Mouse (Mus musculus) myocyte (in vitro differentiated cells): ENCODE measurements around the gene D630045J12Rik. TPM values are rescaled to one million over a fixed set of nuclear protein-coding genes. Genes with fewer than 3 reads are reported as not detected.

Source experiments
- H3K27me3 ChIP-seq: one replicate; pipeline ENCODE4 v1.6.1; 2011; ENCODE audit not compliant: control insufficient read depth, insufficient read depth, insufficient read length
- H3K36me3 ChIP-seq: one replicate; pipeline ENCODE4 v1.6.1; 2011; ENCODE audit not compliant: control insufficient read depth, insufficient read depth
- H3K4me2 ChIP-seq: one replicate; pipeline ENCODE4 v1.6.1; 2011; ENCODE audit warnings: low read depth, control low read depth
- H3K4me3 ChIP-seq: one replicate; pipeline ENCODE4 v1.5.1; 2011; ENCODE audit warnings: mild to moderate bottlenecking, control low read depth, moderate library complexity
- H3K79me2 ChIP-seq: one replicate; pipeline ENCODE4 v1.6.1; 2011; ENCODE audit not compliant: control insufficient read depth, insufficient read depth
- H3ac ChIP-seq: one replicate; pipeline ENCODE4 v1.6.1; 2011; ENCODE audit not compliant: control insufficient read depth, insufficient read length
- CEBPB ChIP-seq: IDR thresholded peaks from 2 replicates; pipeline ENCODE4 v1.6.1; 2011; ENCODE audit warnings: mild to moderate bottlenecking, moderate library complexity; ENCODE audit not compliant: poor library complexity, insufficient read depth, severe bottlenecking
- E2F4 ChIP-seq: IDR thresholded peaks from one replicate; pipeline ENCODE4 v1.6.1; 2011; ENCODE audit warnings: mild to moderate bottlenecking, control low read depth, moderate library complexity; ENCODE audit not compliant: insufficient read depth
- MAX ChIP-seq: IDR thresholded peaks from one replicate; pipeline ENCODE4 v1.6.1; 2011; ENCODE audit warnings: low read depth, mild to moderate bottlenecking, control low read depth
- MYOD1 ChIP-seq, 3 experiments: IDR thresholded peaks; one replicate each; pipeline ENCODE4 v1.6.1; 2011; ENCODE audit warnings: control low read depth in 2 of 3, low read depth in 2 of 3, mild to moderate bottlenecking in 2 of 3, moderate library complexity in 1 of 3; ENCODE audit not compliant: insufficient read length in 2 of 3, control insufficient read depth in 1 of 3
- MYOG ChIP-seq, 3 experiments: IDR thresholded peaks; one replicate each; pipeline ENCODE4 v1.6.1; 2011; ENCODE audit warnings: control low read depth in 2 of 3, low read depth in 2 of 3, mild to moderate bottlenecking in 2 of 3; ENCODE audit not compliant: insufficient read length in 2 of 3, control insufficient read depth in 1 of 3, insufficient read depth in 1 of 3
- POLR2A ChIP-seq: IDR thresholded peaks from one replicate; pipeline ENCODE4 v1.6.1; 2011; ENCODE audit warnings: low read depth, mild to moderate bottlenecking, control low read depth, moderate library complexity; ENCODE audit not compliant: insufficient read length
- POLR2AphosphoS2 ChIP-seq: IDR thresholded peaks from one replicate; pipeline ENCODE4 v1.6.1; 2011; ENCODE audit warnings: low read depth, control low read depth; ENCODE audit not compliant: insufficient read length
- REST ChIP-seq: IDR thresholded peaks from one replicate; pipeline ENCODE4 v1.6.1; 2011; ENCODE audit warnings: mild to moderate bottlenecking, control low read depth, moderate library complexity; ENCODE audit not compliant: insufficient read depth, insufficient read length
- SRF ChIP-seq: IDR thresholded peaks from one replicate; pipeline ENCODE4 v1.6.1; 2011; ENCODE audit warnings: low read depth; ENCODE audit not compliant: control insufficient read depth, insufficient read length
- TCF12 ChIP-seq: IDR thresholded peaks from one replicate; pipeline ENCODE4 v1.6.1; 2011; ENCODE audit warnings: mild to moderate bottlenecking, control low read depth; ENCODE audit not compliant: poor library complexity, insufficient read depth, severe bottlenecking
- TCF3 ChIP-seq: IDR thresholded peaks from one replicate; pipeline ENCODE4 v1.6.1; 2011; ENCODE audit warnings: low read depth, control low read depth; ENCODE audit not compliant: insufficient read length
- USF1 ChIP-seq: IDR thresholded peaks from one replicate; pipeline ENCODE4 v1.6.1; 2011; ENCODE audit warnings: low read depth, mild to moderate bottlenecking, control low read depth, moderate library complexity
- polyA plus RNA-seq: library from polyadenylated mRNA; unstranded; fragments of >200 nt; fragmentation: generic; extraction: Trizol; gene quantifications from one replicate; pipeline ENCODE4 v1.2.1, GENCODE M21; 2012; ENCODE audit warnings: missing spikeins

The D630045J12Rik gene
- polyA plus RNA-seq, 1 experiment, result 0.77 TPM

DNA sequence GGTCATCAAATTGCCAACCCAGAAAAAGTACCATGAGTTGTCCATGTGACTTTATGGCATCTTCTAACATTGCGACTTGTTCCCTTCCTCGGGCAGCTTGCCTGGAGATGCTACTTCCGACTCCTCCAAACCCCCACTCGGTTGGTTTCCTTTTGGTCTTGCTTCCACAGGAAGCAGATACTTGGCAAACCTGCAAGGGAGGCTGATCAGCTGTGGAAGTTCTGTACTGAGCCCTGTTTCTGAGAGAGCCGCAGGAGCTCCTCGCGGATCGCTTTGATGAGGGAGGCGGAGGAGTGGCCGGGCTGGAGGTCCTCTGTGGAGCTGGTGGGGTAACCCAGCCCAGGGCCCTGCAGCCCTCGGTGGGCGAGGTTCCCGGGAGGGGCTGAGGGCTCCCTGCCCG, 125.7 kb downstream of the D630045J12Rik start:
- no peaks in the 10 kb centered on the region for H3K36me3 ChIP-seq
- H3K4me3 ChIP-seq, result no peak overlapping the region

DNA sequence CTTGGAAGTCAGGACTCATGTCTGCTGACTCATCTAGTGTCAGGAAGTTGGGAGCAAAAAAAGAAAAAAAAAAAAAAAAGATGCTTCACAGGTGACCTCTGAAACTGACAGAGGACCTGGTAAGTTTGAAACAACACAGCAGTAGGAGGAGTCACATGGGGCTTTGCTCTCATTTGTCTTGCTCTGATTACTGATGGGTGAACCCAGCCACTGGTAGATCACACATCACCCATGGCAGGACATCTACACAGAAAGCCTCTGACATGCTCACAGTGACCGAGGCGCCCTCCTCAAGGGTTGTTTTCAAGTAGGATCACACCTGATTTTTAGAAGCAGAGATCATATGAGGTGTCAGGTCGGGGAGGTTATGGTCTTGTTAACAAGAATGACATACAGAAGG, 128.3 kb downstream of the D630045J12Rik start:
- H3K4me2 ChIP-seq, result no peak overlapping the region
- H3K27me3 ChIP-seq, result no peaks in the 10 kb centered on the region
- H3ac ChIP-seq, result no peak overlapping the region
- no peaks in the 10 kb centered on the region for H3K79me2 ChIP-seq
- H3K4me3 ChIP-seq, result no peak overlapping the region
- no peak for TF ChIP-seq TCF3
- TF ChIP-seq USF1, result no peak
- TF ChIP-seq CEBPB, result no peak
- no peak for TF ChIP-seq E2F4
- no peak for TF ChIP-seq REST
- no peak for TF ChIP-seq MYOD1 (IDR thresholded peaks at IDR 0.05; ENCODE audit: control insufficient read depth in 1 of 3, insufficient read length in 2 of 3, low read depth in 2 of 3)
- TF ChIP-seq POLR2AphosphoS2, result no peak
- H3K36me3 ChIP-seq, result no peaks in the 10 kb centered on the region

More for the DNA sequence above, 125.7 kb downstream of the D630045J12Rik start:
- no peak for TF ChIP-seq SRF
- TF ChIP-seq E2F4, result no peak
- TF ChIP-seq USF1, result no peak
- no peak for TF ChIP-seq REST
- H3ac ChIP-seq, result no peak overlapping the region
- H3K79me2 ChIP-seq, result no peaks in the 10 kb centered on the region
- no peak overlapping the region for H3K4me2 ChIP-seq
- no peaks in the 10 kb centered on the region for H3K27me3 ChIP-seq

DNA sequence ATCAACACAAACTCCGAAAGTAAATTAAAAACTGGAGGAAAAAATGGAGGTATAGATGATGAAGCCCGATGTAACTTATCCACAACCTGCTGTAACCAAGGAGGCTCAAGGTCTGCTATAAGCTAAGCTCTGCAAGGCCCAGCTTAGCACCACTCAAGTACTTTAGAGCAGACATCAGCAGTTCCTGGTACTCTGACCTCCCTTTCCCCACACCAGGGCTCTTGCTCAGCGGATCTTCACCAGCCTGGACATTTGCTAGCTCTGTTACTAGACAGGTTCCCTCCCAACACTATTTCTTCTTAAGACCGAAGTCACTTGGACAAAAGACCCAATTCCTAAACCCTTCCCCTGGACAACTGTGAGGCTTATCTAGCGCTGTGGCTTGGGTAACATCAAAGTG, 128.9 kb downstream of the D630045J12Rik start:
- TF ChIP-seq MAX, result no peak
- no peak for TF ChIP-seq MYOG (IDR thresholded peaks at IDR 0.05; ENCODE audit: control insufficient read depth in 1 of 3, insufficient read depth in 1 of 3, insufficient read length in 2 of 3, low read depth in 2 of 3)
- no peak for TF ChIP-seq POLR2A
- no peak for TF ChIP-seq MYOD1 (IDR thresholded peaks at IDR 0.05; ENCODE audit: control insufficient read depth in 1 of 3, insufficient read length in 2 of 3, low read depth in 2 of 3)
- no peak for TF ChIP-seq POLR2AphosphoS2
- TF ChIP-seq SRF, result no peak
- no peaks in the 10 kb centered on the region for H3K36me3 ChIP-seq
- H3K79me2 ChIP-seq, result no peaks in the 10 kb centered on the region
- no peak overlapping the region for H3K4me3 ChIP-seq
- H3K4me2 ChIP-seq, result no peak overlapping the region
- no peaks in the 10 kb centered on the region for H3K27me3 ChIP-seq
- H3ac ChIP-seq, result no peak overlapping the region

DNA sequence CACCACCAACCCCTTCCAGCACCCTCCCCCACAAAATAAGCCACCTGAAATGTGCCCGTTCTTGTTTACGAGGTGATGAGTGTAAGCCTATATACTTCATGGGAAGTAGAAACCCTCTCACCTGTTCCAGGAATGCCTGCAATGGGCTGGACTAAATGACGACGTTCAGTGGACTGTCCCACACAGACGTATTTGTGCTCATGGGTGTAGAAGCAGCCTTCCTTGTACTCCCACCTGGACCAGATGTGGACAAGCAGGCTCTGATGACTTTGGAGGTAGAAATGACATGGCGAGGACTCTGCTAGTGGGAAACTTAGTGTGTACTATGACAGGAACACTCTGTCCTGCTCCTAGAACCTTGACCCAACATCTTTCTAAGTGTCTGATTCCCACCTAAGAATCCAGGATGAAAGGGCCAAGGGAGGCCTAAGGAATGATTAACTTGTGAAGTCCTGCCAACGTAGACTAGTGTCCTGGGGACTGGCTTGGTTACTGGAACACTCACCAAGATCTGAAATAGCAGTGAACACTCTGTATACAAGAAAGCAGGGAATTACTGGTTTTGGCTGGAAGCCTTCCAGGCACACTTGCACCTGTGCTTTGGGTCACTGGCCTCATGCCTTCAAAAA, 129.5 kb downstream of the D630045J12Rik start, which contains the start of gene Atp6v0a4:
Gene Atp6v0a4, minus strand, starts transcription at position 380 of the 629 bp plus-strand sequence.
- Histone ChIP-seq H3K4me2 (no peak within 1 kb of the TSS), H3K27me3 (no peaks in the 10 kb centered on the region), H3K79me2 (no peaks in the 10 kb centered on the region), H3K36me3 (no peaks in the 10 kb centered on the region), H3K4me3 (no peak within 1 kb of the TSS), H3ac (no peak within 1 kb of the TSS)
- TF ChIP-seq USF1 (no peak), MAX (no peak), TCF3 (no peak), MYOG (IDR thresholded peaks at IDR 0.05; ENCODE audit: control insufficient read depth in 1 of 3, insufficient read depth in 1 of 3, insufficient read length in 2 of 3, low read depth in 2 of 3) (no peak), TCF12 (no peak), CEBPB (no peak), SRF (no peak)

DNA sequence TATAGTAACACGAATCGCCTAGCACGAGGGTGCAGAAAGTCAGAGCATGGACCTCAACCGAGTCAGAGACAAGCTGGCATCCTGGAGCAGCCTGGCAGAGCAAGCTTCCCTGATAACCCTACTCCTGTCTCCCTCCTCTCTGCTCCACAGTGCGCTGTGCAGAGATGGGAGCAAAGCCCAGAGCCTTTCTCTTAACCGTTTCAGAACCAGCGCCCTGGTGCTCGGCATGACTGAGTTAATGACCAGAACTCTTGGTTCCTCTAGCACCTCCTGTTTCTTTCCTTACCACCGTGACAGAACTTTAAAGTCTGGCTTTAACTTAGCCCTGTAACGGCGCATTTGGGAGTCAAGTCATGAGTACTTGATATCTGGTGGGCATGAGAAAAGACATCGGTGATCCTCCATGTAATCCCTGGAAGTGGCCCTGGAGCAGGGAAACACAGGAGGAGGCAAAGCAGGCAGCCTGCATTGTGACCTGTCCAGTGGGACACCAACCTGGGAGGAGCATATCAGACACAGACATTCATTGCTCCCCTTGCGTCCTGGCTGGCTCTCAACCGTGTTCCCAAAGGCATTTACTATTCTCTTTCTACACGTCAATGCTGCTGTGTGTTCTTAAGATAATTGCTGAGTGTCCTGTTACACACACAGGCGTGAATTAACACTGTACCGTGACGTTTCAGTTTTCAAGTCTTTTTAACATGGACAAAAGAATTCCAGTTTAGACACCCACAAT, 130.2 kb downstream of the D630045J12Rik start:
- TF ChIP-seq TCF3, result no peak
- TF ChIP-seq POLR2A, result no peak
- TF ChIP-seq E2F4, result no peak
- no peak for TF ChIP-seq MAX
- TF ChIP-seq MYOD1 (IDR thresholded peaks at IDR 0.05; ENCODE audit: control insufficient read depth in 1 of 3, insufficient read length in 2 of 3, low read depth in 2 of 3), result no peak
- TF ChIP-seq REST, result no peak
- H3ac ChIP-seq, result no peak overlapping the region
- H3K36me3 ChIP-seq, result no peaks in the 10 kb centered on the region
- no peaks in the 10 kb centered on the region for H3K79me2 ChIP-seq
- H3K4me2 ChIP-seq, result no peak overlapping the region
- no peaks in the 10 kb centered on the region for H3K27me3 ChIP-seq
- H3K4me3 ChIP-seq, result no peak overlapping the region
